Mouse (Mus musculus) lung, postnatal 14 days (tissue): ENCODE measurements at regions not wholly inside any gene's neighbourhood (a gene's known extent, or its start where the extent isn't known, plus 50 kb on each side); places are given as distances from the start of the nearest gene placed in this dataset.

ENCODE experiments used
- DNase-seq: peaks from one replicate; pipeline ENCODE4 v3.0.0; 2021

DNA sequence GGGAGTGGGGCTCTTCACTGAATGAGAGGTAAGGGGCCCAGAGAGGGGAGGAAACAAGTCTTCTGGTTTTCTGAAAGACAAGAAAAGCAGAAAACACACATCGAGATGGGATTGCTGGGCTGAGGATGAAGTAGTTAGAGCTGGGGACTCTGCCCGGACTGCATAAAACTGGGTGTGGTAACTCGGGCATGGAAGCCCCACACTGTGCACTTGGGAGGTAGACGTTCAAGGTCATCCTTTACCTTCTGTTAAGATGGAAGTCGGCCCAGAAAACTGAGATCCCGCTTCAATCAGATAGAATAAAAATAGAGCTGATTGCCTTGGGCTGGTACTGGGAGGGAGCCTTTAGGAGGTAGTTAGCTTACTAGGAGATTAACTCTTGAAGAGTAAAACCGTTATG is 107.2 kb downstream of the Rassf10 start:
- no peak for DNase-seq

DNA sequence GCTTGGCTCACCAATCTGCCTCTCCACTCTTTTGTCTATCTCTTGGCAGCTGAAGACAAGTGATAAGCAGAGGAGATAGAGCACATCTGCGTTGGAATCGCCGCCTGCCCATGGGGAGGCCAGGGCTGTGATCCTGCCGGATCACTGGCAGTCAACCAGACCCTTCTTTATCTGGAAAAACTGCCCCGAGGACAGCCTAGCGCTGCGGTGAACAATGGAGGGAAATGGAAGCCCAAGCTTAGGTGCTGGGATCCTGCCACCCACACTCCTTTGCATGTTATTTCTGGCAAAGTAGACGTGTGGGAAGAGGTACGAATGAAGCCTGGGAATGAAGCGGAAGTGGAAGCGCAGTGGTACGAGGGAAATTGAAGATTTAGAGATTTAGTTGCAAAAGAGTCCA is 112.8 kb downstream of the Rassf10 start:
- no peak for DNase-seq

DNA sequence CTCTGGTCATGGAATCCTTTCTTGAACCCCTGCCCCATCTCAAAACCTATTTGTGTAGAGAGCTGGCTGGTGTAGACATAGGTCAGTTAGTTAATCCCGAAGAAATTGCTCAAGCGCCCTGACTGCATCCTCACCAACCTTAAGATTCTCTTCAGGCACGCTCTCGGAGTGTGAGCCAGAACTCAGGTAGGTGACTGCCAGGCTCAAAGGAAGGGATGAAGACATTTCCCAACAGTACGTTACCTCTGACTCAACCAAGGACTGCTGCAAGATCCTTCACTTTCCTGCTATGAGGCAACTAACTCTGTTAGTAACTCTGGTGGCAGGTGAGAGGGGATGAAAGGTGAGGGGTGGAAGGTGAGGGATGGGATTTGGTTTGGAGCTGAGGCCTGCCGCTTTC is 114.5 kb downstream of the Rassf10 start:
- no peak for DNase-seq

DNA sequence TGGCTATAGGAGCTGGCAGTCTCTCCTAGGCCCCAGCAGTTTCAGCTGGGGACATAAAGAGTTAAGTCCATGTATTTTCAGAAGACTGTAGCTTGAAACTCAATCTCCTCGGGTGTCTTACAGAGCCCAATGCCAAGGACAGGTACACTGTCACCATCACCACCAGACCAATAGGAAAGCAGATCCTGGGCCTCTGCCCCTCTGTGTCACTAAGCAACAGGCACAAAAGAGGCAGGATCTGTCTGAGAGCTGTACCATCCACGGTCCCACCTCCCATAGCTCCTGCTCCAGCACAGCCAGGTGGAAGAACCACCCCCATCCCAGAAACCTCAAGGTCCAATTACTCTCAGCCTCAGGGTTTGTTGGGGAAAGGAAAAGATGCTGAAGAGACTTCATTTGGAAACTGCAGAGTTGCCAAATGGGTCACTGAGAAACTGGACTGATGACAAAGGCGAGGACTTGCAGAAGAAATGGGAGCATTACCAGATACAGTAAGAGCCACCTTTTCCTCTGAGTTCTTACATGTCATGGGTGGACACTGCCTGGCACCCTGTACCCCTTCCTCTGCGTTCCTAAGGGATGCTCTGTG is 115.7 kb downstream of the Rassf10 start:
- DNase-seq: no peak

DNA sequence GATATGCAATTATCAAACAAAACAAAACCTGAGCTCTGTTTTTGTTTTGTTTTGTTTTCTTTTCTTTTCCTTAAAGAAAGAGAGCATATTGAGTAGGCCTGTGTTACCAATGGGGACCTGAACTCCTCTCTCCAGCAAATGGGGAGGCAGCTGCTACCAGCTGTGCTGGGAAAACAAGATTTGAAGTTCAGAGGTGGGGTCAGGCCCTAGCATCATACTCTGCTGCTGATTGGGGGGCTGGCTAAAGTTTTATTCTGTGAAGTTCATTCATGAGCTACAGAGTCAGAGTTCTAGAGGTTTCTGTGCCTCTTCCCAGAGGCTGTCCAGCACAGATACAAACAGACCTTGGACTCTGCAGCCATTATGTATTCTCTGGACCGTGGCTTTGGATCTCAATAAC is 117.7 kb downstream of the Rassf10 start:
- DNase-seq: no peak

DNA sequence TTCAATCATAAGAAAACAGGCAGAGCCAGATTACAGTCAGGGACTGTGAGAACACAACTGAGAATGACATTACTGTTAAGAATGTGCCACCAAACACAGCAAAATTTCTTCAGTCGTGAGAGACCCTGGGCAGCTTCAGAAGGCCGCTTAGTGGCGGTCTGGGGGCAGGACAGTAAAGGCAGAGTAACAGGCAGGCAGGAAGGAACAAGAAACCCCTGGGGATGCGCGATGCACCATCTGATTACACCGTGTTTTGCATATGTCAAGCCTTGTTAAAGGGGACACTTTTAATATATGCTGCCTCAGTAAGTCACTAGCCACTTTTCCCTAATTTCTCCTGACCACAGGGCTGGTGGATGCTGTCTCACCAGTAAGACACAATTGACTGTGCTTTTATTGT is 120.0 kb downstream of the Rassf10 start:
- no peak for DNase-seq

DNA sequence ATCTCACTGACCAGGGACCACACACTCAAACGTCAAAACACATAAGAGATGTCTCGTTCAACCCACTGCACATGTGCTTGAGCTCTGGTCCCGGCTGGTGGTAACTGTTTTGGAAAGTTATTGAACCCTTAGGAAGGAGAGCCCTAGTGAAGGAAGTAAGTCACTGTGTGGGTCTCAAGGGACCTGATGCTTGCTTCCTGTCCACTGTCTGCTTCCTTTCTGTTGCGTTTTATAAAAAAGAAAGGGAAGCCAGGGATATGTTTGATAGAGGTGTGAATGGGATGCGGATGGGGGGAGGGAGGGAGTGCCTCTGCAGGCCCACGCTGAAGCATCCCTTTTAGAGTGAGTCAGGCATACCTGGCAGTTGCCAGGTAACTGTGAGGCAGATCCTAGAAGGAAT is 121.6 kb downstream of the Rassf10 start:
- no peak for DNase-seq

DNA sequence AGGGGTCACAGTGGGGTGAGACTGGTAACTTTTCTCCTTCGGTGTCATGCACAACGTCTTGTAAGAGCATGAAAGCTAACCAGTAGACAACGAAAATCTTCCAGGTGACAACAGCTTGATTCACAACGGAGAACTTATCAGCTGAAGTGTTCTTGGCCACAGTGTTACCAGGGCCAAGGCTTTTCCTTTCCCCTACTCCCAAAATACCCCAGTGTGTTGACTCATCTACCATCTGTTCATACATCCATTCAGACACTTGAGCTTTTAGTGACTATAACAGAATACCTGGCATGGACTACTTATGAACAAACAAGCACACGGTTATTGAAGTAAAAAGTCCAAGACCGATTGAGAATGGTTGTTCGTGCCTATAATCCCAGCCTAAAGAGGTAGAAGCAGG is 122.5 kb downstream of the Rassf10 start:
- no peak for DNase-seq

DNA sequence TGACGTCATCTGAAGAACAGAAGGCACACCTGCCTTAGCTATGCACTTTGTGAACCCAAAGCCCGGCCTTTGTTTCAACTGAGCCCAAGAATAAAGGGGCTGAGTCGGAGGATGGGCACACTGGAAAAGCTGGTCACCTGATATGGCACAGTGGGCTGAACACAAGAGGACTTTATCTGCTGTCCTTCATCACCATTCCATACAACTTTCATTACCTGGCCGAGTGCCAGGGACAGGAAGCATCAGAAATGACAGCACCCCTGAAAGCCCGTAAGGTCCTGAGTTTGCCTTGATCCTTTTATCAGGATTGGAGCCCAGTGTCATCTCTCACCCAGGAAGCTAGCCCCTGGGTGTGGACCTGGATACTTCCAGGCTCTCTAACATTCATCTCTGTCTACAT is 126.1 kb upstream of the Arntl start:
- DNase-seq: no peak

DNA sequence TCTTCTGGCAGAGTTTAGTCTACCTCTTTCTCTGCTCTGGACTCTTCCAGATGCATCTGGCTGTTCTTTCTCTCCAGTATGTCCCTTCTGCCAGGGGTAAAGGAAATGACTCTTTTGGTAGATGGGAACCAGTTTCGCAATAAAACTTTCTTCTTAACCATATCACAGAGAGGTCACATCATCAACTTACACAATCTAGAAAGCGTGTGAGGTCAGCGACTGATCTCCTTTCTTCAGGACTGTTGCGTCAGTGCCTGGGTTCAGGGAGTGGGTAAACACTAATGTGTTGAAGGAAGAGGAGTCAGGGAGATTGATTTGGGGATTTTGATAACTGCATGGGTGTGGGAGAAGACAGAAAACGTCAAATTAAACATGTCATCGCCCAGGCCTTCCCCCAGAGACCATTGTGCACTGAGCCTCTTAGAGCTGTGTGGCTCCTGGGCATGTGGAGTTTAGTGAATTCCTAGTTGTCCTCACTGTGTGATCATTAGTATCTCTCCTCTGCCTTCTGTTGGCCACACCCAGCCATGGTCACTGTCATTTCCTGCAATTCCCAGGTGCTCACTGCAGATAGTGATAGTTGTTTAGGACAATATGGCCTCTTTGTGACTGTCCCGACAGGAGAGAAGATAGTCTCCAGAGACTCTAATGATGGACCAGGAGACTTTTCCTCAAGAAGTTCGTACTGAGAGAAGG is 122.2 kb upstream of the Arntl start:
- DNase-seq: no peak

DNA sequence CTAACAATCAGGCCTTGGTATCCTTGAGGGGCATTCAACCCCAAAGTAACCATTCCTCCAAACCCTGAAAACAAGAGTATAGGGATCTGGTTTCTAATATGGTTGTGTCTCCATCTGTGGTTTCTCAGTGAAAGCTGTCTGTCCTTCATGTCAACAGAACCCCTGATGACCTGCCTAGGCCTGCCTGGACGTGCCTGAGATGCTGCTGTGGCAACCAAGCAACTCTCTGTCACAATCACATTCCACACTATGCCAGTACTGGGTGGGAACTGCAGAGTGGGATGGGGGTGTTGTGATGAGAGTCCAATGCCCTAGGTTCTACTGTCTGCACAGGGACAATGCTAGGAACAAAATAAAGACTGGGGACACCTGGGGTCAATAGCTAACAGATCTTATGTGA is 121.1 kb upstream of the Arntl start:
- peak; percentile 8 for DNase-seq

DNA sequence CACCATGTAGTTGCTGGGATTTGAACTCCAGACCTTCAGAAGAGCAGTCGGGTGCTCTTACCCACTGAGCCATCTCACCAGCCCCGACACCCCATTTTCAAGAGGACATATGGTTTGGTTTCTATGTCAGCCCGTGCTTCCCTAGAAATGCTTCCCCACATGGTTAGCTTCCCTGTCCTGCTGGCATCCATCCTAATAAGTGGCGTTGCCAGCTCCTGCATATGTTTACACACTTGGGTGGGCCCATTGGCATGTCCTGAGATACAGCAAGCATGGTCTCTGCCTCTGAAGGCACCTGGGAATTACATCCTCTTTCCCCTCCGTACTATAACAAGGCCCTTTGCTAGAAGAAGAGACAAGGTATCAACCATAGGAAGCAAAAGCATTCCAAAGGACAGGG is 119.6 kb upstream of the Arntl start:
- no peak for DNase-seq

DNA sequence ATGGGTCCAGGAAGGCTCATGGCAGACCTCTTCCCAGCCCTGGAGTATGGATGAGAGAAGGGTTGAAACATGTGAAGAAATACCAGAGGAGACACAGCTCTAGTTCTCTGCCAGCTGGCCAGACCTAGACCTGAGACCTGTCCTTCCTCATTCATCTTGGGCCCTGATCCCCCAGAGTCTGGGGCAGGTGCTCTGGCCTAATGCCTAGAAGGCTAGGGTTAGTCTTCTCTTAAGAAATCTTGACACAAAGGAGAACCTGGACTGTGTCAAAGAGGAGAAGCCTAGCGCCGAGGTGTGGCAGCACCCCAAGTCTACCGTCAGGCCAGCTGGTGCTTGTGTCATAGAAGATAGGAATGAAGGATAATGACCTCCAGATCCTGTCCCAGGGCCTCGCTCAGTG is 118.2 kb upstream of the Arntl start:
- DNase-seq: no peak

DNA sequence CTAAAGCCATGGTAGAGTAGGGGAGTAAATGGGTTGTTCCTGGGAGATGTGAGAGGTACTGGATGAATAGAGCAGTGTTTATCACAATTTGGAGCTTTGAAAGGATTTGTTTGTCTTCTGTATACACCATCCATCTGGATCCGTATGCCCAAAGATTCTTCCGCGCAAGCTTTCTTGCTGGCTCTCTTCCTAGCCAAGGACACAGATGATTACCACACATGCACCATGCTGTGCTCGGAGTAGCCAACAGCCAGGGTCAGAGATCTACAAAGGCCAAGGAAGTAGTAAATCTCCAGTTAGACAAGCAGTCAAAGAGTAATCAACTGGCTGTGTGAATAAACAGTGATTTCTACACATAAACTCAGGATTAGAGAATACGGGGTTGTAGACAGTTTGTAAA is 113.3 kb upstream of the Arntl start:
- DNase-seq: no peak

DNA sequence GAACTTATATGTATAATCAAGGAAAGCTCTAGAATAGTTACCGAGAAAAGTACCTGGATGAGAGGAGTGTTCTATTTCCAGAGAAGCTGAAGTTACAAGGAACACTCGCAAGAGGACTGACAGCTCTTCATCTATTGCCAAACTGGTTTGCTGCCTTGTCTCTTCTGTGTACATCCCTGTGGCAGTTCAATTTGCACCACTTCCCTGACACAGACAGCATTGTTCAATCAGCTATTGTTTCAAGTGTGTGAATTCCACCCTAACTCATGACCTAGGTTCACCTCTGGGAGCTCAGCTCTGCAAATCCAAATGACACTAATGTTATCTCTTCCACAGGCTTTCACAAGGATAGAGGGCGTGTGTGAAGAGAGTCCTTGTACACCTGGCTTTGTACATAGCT is 112.2 kb upstream of the Arntl start:
- DNase-seq: no peak

DNA sequence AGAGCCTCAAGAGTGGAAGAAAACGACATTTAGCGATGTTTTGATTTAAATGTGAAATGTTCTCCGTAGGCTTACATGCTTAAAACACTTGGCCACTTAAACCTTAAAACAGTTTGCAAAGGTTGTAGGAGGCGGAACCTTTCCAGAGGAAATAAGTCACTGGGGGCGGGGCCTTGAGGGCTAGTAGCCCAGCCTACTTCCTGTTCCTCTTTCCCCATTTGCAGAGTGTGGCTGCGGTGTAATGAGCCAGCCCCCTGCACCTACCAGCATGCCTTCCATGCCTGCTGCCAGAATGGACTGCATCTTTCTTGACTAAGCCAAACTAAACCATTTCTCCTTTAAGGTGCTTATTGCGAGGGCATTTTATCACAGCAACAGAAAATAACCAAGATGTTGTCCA is 103.0 kb upstream of the Arntl start:
- no peak for DNase-seq

DNA sequence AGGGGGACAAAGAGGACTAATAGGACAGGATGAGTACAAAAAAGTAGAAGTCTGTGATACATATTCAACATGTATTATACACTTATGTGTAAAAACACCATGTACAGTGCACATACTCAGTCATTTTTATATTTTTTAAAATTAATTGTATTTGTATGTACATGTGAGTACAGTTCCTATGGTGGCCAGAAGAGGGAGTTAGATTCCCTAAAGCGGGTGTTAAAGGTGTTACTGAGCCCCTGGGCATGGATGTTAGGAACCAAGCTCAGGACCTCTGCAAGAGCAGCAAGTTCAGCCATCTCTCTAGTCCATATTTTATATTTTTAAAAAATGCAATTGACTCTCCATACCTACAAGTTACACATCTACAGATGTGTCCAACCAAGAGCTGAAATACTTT is 101.9 kb upstream of the Arntl start:
- DNase-seq: no peak

DNA sequence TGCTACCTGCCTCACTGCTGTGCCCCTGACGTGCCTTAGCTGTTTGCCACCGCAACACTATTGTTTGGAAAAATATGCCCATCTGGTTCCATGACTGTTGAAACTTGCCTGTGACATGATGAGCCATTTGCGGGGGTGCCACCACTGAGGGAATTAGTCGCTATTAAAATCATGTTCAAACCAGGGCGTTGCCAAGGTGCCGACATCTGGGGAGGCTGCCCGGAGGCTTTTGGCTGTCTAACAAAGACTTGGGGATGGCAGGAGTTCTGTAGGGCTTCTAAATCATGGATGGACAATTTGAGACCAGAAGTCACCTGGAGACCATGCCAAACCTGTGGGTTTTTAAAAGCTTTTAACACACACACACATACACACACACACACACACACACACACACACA is 100.5 kb upstream of the Arntl start:
- DNase-seq: no peak

DNA sequence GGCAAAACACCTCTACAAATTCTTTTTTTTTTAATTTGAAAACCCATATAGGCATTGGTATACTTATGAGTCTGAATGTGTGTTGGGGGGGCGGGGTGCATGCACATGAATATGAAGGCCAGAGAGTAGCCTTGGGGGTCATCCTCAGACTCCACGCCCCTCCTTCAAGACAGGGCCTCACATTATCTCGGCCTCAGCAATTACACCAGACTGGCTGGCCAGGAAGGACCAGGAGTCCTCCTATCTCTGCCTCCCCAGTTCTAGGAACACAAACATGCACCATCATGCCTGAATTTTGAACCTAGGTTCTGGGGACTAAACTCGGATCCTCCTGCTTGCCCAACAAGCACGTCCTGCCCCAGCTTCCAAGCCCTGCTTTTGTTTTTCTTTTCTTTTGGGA is 99.3 kb upstream of the Arntl start:
- DNase-seq: no peak

DNA sequence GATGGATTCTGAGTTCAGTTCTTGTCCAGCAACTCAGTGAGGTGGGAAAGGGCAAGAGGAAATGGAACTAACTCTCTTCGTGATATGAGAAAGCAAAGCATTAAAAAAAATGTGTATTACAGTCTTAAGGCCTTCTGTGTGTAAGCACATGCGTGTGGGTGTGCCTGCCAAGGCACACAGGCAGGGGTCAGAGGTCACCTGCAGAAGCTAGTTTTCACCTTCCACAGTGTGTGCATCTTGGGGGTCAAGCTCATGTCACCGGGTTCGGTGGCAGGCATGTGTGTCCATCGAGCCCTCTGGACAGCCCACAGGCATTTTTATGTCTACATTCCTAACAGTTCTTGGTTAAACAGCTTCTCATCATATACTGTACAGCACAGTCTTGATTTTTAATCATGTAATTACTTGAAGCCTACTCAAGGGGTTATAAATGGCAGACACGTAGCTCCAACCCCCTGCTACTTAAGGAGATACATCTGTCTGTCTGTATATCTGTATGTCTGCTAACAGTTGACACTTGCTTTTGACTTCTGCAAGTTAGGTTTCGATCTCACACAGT is 98.7 kb upstream of the Arntl start:
- DNase-seq: no peak

DNA sequence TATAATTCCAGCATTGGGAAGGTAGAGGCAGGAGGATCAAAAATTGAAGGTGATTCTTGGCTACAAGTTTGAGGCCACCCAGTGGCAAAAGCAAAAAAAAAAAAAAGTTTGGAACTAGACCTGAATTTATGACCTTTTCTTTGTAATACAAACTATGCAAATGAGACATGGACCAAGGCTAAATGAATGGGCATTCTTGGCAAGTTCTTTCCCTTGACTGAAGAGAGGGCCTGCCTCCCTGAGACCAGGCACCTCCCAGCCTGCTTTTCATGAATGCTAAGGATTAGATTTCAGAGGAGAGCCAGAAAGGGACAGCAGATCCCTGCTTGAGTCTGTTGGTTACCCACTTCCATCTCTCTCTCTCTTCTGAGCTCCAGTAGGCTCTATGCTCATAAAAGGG is 97.8 kb upstream of the Arntl start:
- DNase-seq: no peak

DNA sequence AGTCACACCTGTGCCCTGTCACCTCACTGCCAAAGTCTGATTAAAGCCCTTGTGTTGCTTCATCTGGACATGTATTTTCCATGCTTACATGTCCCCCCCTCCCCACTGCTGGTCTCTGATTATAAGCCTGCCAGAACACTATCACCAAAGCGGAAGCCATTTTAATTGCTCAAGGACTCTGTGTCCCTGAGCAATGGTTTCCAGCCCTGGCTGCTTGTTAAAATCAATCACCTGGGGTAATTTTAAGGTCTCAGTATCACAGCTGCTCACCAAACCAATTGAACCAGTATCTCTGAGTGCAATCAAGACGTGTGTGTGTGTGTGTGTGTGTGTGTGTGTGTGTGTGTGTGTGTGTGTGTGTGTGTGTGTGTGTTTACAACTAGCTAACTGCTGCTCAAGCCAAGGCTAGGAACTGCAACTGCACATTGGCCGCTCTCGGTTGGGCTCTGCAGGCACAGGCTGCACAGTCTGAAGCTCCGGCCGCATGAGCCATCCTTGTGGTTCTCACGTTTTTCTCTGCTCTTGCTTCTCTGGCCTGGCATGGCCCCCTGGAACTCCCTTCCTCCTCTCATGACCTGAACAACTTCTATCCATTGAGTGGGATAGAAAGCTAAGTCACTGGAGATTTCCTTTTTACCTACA is 96.3 kb upstream of the Arntl start:
- DNase-seq: no peak

DNA sequence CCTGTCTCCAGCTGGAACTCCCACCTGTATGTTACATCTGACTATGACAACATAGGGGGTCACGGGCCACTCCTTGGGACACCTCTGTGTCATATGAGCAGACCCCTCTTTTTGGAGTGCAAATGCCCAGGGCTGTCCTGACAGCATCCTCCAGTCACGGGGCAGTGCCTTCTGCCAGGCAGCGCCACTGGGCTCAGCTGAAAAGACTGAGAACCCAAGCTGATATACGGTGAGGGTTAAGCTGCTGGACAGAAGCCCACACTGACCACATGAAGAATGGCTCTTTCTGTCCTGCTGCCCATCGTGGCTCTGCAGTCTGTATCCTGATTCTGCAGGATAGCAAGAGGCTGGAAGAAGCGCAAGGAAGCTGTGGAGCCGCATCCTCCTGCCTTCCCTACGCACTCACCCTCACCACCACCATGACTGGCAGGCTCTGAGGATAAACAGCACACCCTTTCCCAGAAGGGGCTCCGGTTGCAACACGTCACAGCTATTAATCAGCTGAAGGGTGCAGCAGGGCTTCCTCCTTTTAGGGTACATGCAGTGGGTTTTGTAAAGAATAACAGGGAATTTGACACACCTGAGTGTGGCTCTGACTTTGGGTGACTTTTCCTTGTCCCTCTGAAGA is 93.9 kb upstream of the Arntl start:
- DNase-seq: no peak

DNA sequence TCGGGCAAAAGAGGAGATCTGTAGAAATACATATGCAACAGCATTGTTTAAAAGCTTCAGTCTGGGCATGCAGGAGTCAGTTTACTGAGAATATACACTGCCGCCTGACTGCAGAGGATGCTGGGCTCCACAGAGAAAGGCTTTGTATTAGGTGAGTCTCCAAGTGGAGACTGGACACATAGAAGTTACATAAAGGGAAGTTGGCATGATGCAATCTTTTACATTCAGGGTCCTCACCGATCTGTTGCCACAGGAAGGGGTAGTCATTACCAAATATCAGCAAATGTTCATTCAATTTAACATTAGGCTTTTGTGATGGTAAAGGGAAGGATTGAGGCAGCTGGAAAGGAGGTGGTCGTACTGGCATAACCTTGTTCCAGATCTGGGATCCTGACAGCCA is 89.7 kb upstream of the Arntl start:
- DNase-seq: no peak
